In the genomic region with DNA sequence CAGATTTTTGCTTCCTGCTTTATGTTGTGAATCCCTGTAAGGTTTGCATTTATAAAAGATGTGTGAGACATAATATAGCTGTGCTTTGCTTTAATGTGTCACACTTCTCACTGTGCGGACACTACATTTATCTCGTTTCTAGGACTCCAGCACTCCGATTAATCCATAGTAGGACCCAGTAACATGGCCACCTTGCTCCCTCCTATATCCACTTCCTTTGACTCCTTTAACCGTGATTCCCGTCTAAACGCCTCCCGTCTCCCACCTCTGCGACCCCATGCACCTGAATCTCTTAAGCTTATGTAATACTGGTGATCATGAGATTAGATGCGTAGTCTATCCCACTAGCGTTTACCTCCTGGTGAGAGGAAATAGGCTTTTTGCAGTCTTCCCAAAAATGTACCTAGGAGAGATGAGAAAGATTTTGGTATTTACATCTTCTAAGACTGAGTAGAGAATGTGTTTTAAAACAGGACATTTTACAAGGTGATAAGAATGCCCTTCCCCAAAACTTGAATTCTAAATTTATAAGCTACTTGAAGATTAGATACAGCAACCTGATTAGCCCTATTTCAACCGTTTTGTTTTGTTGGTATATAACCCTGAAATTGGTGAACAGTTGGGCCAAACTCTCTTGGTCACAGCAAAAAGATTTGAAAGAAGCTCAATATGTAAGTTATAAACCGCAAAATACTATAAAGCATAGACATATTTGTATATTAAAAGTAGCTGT, we compare ENCODE assay signal across 8 mouse cellular contexts. TPM values are rescaled to one million over a fixed set of nuclear protein-coding genes. Genes with fewer than 3 reads are reported as not detected.
DNase-seq lines count a peak whose midpoint lies in the region; TF ChIP-seq lines count a peak whose summit lies in the region.

No protein-coding gene starts in this region.

- no peak for DNase-seq in cerebellum, adult 2 months
- DNase-seq in cerebellum, adult 9-11 months = no peak
- peak; percentile 16 for DNase-seq in retina, postnatal 7 days (ENCODE audit: low read depth, low spot score)
- no peak for DNase-seq in retina, postnatal 1 day
- DNase-seq in limb, embryonic 10.5 days (ENCODE audit: low spot score) = no peak
- no peak for DNase-seq in adipocyte (ENCODE audit: low spot score)
- DNase-seq in right cerebral cortex, postnatal 4 days = no peak

- peaks cover 16% of the 10 kb centered on the region for H3K4me1 ChIP-seq in cerebellum, adult 2 months (ENCODE audit: control insufficient read depth, insufficient read depth, low read length)
- peaks cover 33% of the 10 kb centered on the region for H3K4me1 ChIP-seq in limb, embryonic 10.5 days
- peaks cover 19% of the 10 kb centered on the region for H3K4me1 ChIP-seq in small intestine, adult 2 months (ENCODE audit: control insufficient read depth, insufficient read depth, insufficient read length, low read length)

- no peaks in the 10 kb centered on the region for H3K9me3 ChIP-seq in limb, embryonic 10.5 days (replicated peaks)

- H3K27me3 ChIP-seq in cerebellum, adult 2 months (ENCODE audit: control insufficient read depth, insufficient read depth, low read length) = no peaks in the 10 kb centered on the region
- no peaks in the 10 kb centered on the region for H3K27me3 ChIP-seq in limb, embryonic 10.5 days (ENCODE audit: low read depth, poor library complexity, severe bottlenecking)
- H3K27me3 ChIP-seq in small intestine, adult 2 months (ENCODE audit: control insufficient read depth, insufficient read depth, low read length) = no peaks in the 10 kb centered on the region

- no peak for TF ChIP-seq CTCF in cerebellum, adult 2 months (IDR thresholded peaks at IDR 0.05; ENCODE audit: borderline replicate concordance, insufficient read depth, low read depth, low read length)
- TF ChIP-seq CTCF in small intestine, adult 2 months (IDR thresholded peaks at IDR 0.05; ENCODE audit: extremely low read depth, insufficient read length, insufficient replicate concordance, low read depth, low read length) = no peak

- whole genome bisulfite sequencing in cerebellum, adult 2 months = 9% methylated on average over 12 of the region's 12 CpGs
- 12% methylated on average over 12 of the region's 12 CpGs for WGBS in limb, embryonic 10.5 days
- WGBS in small intestine, adult 2 months = 10% methylated on average over 12 of the region's 12 CpGs

- H3K4me3 ChIP-seq in cerebellum, adult 2 months (replicated peaks; ENCODE audit: insufficient read depth, low read depth, low read length) = peak overlapping the region; percentile 84
- peak overlapping the region; percentile 97 for H3K4me3 ChIP-seq in limb, embryonic 10.5 days
- peak overlapping the region; percentile 75 for H3K4me3 ChIP-seq in small intestine, adult 2 months (ENCODE audit: low read depth, low read length)

- no peak for TF ChIP-seq POLR2A in cerebellum, adult 2 months (IDR thresholded peaks at IDR 0.05; ENCODE audit: borderline replicate concordance, insufficient read depth, low read length)
- TF ChIP-seq POLR2A in small intestine, adult 2 months (IDR thresholded peaks at IDR 0.05; ENCODE audit: low read depth, low read length) = no peak

- peak overlapping the region; percentile 26 for H3K27ac ChIP-seq in cerebellum, adult 2 months (ENCODE audit: insufficient read depth, low read length)
- H3K27ac ChIP-seq in limb, embryonic 10.5 days = peak overlapping the region; percentile 98
- H3K27ac ChIP-seq in small intestine, adult 2 months (ENCODE audit: insufficient read depth, low read depth, low read length) = peak overlapping the region; percentile 96

- peaks cover 23% of the 10 kb centered on the region for H3K36me3 ChIP-seq in limb, embryonic 10.5 days
- peaks cover 13% of the 10 kb centered on the region for H3K36me3 ChIP-seq in small intestine, adult 2 months (ENCODE audit: control insufficient read depth, insufficient read depth, low read length)

RNA-seq across cellular contexts. Expression of gene Rbm15, which starts 0.9 kb away (rescaled TPM):
- 7.0 and 8.1 TPM in 2 replicates for polyA plus RNA-seq in cerebellum, adult 2 months (2012; rRNA removed)
- polyA plus RNA-seq in limb, embryonic 10.5 days (2016; fragmentation: Nextera tagmentation; extraction: Ambion mirVana) = 17.2 and 17.4 TPM in 2 replicates
- 2.7 and 5.6 TPM in 2 replicates for polyA plus RNA-seq in small intestine, adult 2 months (2012; rRNA removed)

RNA-seq across cellular contexts. Expression of gene Slc16a4, which starts 43.3 kb away (rescaled TPM):
- polyA plus RNA-seq in cerebellum, adult 2 months (2012; rRNA removed) = 2.6 and 2.8 TPM in 2 replicates
- 1.9 and 4.2 TPM in 2 replicates for polyA plus RNA-seq in limb, embryonic 10.5 days (2016; fragmentation: Nextera tagmentation; extraction: Ambion mirVana)
- not detected in 2 replicates for polyA plus RNA-seq in small intestine, adult 2 months (2012; rRNA removed)

RNA-seq across cellular contexts. Expression of gene Lamtor5, which starts 55.7 kb away (rescaled TPM):
- polyA plus RNA-seq in cerebellum, adult 2 months (2012; rRNA removed) = 153 and 162 TPM in 2 replicates
- polyA plus RNA-seq in limb, embryonic 10.5 days (2016; fragmentation: Nextera tagmentation; extraction: Ambion mirVana) = 174 and 179 TPM in 2 replicates
- polyA plus RNA-seq in small intestine, adult 2 months (2012; rRNA removed) = 31.1 and 55.1 TPM in 2 replicates

Comparison
In these comparisons a context has a peak if more than half of its experiments do, and no peak if none do; other contexts are left out.
1. H3K27ac ChIP-seq: peak in every context shown above with its lines; median percentile 98 in limb, embryonic 10.5 days; 96 in small intestine, adult 2 months; 26 in cerebellum, adult 2 months.